ENCODE assay signal across 16 mouse cellular contexts in genomic region chr14:114038611-114039312, GRCm38 (mm10).
"Had no signal": no experiment of that assay in that cellular context is flagged by ENCODE, and none has a peak within 500 bp of the region (broad histone marks: within the 10 kb centered on the region; RNA-seq: fewer than 3 reads in every experiment).

No protein-coding gene starts in this region.

- H3K9me3 ChIP-seq: neural tube, embryonic 13.5 days; neural tube, embryonic 15.5 days; stomach, embryonic 15.5 days had no signal

- H3K36me3 ChIP-seq: neural tube, embryonic 13.5 days; neural tube, embryonic 15.5 days; stomach, embryonic 15.5 days had no signal

- H3K4me1 ChIP-seq: neural tube, embryonic 13.5 days; neural tube, embryonic 15.5 days; stomach, embryonic 15.5 days had no signal

- H3K4me3 ChIP-seq: neural tube, embryonic 13.5 days; neural tube, embryonic 15.5 days; stomach, embryonic 15.5 days had no signal

- H3K27ac ChIP-seq: neural tube, embryonic 13.5 days; neural tube, embryonic 15.5 days; stomach, embryonic 15.5 days; stomach, postnatal 0 days had no signal

- DNase-seq: retina, postnatal 1 day; right cerebral cortex, adult 18-20 months; right cerebral cortex, postnatal 14 days; right cerebral cortex, postnatal 25 days; right cerebral cortex, postnatal 4 days; spleen, adult 18-20 months; thymus, adult 18-20 months; thymus, adult 2 months; thymus, postnatal 14 days; thymus, postnatal 25 days; thymus, postnatal 36 days; thymus, postnatal 4 days had no signal

- H3K4me2 ChIP-seq: neural tube, embryonic 13.5 days; neural tube, embryonic 15.5 days; stomach, embryonic 15.5 days had no signal

- H3K9ac ChIP-seq: neural tube, embryonic 13.5 days; neural tube, embryonic 15.5 days; stomach, embryonic 15.5 days had no signal

- H3K27me3 ChIP-seq: neural tube, embryonic 13.5 days; neural tube, embryonic 15.5 days; stomach, embryonic 15.5 days had no signal
